Mouse (Mus musculus) E14TG2a.4 (cell line): ENCODE results near the gene Slc10a7.
A peak's percentile ranks its signal among the peaks of the same experiment; 100 is the strongest.

Experiments
- H3K27me3 ChIP-seq: 2 replicates; pipeline ENCODE4 v1.6.1; 2014; ENCODE audit warnings: low read length, control low read depth; ENCODE audit not compliant: insufficient read depth
- H3K36me3 ChIP-seq: 2 replicates; pipeline ENCODE4 v1.6.1; 2014; ENCODE audit warnings: low read length, control low read depth; ENCODE audit not compliant: insufficient read depth
- H3K4me1 ChIP-seq: replicated peaks from 2 replicates; pipeline ENCODE4 v1.6.1; 2014; ENCODE audit warnings: low read depth, low read length, control low read depth
- H3K4me3 ChIP-seq: replicated peaks from 2 replicates; pipeline ENCODE4 v1.5.1; 2014; ENCODE audit warnings: mild to moderate bottlenecking, low read length
- H3K9me3 ChIP-seq: 2 replicates; pipeline ENCODE4 v1.6.1; 2014; ENCODE audit warnings: low read length, control low read depth
- CTCF ChIP-seq: conservative IDR thresholded peaks from 2 replicates; pipeline ENCODE4 v1.5.1; 2014; ENCODE audit warnings: low read length
- NANOG ChIP-seq: IDR thresholded peaks from 2 replicates; pipeline ENCODE4 v1.6.1; 2014; ENCODE audit warnings: borderline replicate concordance, low read length, mixed read lengths
- POU5F1 ChIP-seq: IDR thresholded peaks from 2 replicates; pipeline ENCODE4 v1.6.1; 2014; ENCODE audit warnings: low read length, borderline replicate concordance

Gene Slc10a7

DNA sequence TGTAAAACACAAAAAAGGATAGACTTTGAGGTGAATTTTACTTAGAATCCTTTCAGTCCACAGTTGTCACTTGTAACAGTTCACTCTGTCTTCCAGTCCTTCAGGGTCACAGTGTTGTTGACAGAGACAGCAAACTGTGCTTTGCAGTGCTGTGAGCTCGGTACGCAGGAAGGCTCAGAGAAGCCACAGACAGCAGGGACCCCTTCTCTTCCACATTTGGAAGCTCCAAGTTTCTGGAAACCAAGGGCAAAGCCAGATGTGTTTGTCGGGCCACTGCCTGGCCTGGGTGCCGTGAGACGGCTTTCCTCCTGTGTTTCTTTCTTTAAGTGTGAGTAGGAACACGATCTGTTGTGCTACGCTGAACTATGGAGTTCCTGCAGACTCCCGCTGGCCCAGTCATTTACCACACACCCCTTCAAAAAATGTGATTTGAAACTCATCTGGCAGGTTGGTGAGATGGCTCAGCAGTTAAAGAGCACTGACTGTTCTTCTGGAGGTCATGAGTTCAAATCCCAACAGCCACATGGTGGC lies 126.2 kb downstream of the Slc10a7 start:
- TF ChIP-seq POU5F1, result no peak
- TF ChIP-seq NANOG, result no peak
- no peak for TF ChIP-seq CTCF
- Histone ChIP-seq H3K9me3 (peaks cover 11% of the 10 kb centered on the region), H3K27me3 (no peaks in the 10 kb centered on the region), H3K36me3 (peaks cover 28% of the 10 kb centered on the region), H3K4me1 (peaks cover 26% of the 10 kb centered on the region), H3K4me3 (no peak overlapping the region)

DNA sequence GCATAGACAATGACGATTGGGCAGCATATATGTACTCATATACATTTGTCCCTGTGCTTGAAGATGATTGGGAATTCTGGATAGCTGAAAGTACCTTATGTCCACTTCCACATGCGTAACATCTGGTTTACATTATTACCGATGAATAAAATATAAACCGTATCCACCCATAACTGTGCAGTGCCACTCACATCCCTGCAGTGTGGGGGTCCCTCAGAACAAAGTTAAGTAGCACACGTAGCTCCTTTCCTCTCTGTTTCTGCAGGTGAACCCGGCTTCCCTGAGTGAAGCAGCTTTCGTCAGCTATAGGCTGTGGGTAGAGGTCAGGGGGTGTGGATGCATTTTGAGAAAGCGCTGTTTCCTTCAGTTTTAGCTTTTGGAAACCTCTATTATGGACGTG lies 132.8 kb downstream of the Slc10a7 start:
- Histone ChIP-seq H3K9me3 (peaks cover 8% of the 10 kb centered on the region), H3K4me3 (no peak overlapping the region), H3K4me1 (peaks cover 19% of the 10 kb centered on the region), H3K27me3 (no peaks in the 10 kb centered on the region), H3K36me3 (peaks cover 7% of the 10 kb centered on the region; the same call in 1 of the 2 replicates)
- TF ChIP-seq CTCF (no peak), NANOG (no peak), POU5F1 (no peak)

DNA sequence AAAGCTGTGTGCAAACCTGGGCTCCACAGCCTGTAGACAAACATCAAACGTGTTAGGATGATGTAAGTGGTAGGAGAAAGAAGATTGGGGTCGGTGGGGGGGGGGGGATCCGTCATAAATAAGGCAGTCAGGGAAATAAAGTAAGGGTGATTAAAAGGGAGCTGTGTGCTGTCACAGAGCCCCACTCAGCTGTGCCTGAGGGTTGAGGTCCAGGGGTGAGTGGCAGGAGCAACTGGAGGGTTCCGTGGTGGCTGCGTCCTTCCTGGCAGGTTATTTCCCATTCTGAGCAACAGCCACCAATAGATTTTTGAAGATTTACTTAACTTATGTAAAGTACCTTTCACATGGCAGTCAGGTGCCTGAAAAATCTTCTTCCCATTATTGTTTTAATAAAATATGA lies 133.2 kb downstream of the Slc10a7 start:
- Histone ChIP-seq H3K36me3 (peaks cover 8% of the 10 kb centered on the region; the same call in 1 of the 2 replicates), H3K27me3 (no peaks in the 10 kb centered on the region), H3K4me3 (no peak overlapping the region), H3K4me1 (peaks cover 24% of the 10 kb centered on the region), H3K9me3 (peaks cover 8% of the 10 kb centered on the region)
- TF ChIP-seq POU5F1 (no peak), CTCF (no peak), NANOG (no peak)

DNA sequence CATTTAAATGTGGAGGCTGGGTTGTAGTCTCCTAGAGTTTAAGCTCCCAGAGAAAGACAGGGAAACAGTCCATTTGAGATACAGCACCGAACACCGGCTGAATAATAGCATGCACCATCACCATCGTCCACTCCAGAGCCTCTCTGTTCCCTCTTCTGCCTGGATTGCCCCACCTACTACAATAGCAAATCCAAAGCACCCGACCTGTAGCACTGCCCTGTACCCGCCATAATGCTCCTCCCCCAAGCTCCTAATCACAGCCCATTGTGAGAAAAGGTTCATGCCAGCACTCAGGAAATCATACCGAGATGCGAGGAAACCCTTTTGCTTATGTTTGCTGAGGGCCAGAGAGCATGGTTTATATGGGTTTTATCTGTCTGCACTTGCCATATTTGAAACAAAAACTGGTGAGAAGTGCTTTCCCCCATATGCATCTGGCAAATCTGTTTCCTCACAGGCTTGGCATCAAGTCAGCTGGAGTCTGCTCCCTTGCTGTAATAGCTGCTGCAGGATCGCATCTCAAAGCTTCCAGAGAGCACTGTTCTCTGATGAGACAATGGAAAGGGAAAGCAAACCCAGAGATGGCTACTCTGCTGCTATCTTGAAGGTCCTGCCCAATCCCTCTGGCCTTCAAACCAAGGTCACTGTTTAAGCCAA lies 138.0 kb downstream of the Slc10a7 start:
- Histone ChIP-seq H3K4me1 (peaks cover 32% of the 10 kb centered on the region), H3K36me3 (peaks cover 11% of the 10 kb centered on the region; the same call in 1 of the 2 replicates), H3K4me3 (no peak overlapping the region), H3K27me3 (no peaks in the 10 kb centered on the region), H3K9me3 (peaks cover 5% of the 10 kb centered on the region)
- no peak for TF ChIP-seq POU5F1
- TF ChIP-seq NANOG, result no peak
- no peak for TF ChIP-seq CTCF

DNA sequence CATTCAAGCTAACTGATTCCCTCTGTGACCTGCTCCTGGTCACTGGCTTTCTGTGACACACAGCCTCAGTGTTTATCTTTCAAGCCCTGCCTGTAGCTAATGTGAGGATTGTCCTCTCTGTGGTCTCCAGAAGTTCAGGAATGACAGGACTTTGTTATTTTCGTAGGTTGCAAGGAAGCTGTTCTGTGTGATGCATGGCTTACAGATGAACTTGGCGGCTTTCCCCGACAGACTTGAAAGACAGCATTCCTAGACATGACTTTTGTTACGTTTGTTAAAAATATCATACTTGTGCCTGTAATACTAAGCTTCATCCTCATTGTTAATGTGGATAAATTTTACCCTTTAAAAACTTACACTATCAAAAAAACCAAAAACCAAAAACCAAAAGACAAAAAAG lies 138.7 kb downstream of the Slc10a7 start:
- TF ChIP-seq POU5F1, result no peak
- no peak for TF ChIP-seq NANOG
- TF ChIP-seq CTCF, result no peak
- peaks cover 39% of the 10 kb centered on the region for H3K4me1 ChIP-seq

DNA sequence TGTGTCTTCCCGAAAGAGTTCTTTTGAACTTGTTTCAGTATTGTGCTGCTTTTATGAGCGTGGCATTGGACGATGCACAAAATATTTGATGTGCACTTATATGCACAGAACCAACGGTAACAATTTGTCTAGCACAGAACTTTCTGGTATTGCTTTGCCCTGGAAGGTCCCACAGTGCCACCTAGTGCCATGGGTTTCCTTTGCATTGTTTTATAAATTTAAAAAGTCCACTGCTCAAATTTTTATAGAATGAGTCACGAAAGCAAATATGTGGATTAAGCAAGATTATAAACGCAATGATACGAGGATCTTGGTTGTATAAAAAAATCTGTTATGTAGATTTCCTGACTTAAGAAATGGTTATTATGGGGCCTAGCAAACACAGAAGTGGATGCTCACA lies 139.8 kb downstream of the Slc10a7 start:
- Histone ChIP-seq H3K4me3 (no peak overlapping the region), H3K4me1 (peaks cover 46% of the 10 kb centered on the region), H3K9me3 (peaks cover 5% of the 10 kb centered on the region), H3K27me3 (no peaks in the 10 kb centered on the region), H3K36me3 (peaks cover 11% of the 10 kb centered on the region; the same call in 1 of the 2 replicates)
- peak; percentile 46 for TF ChIP-seq CTCF
- no peak for TF ChIP-seq POU5F1
- no peak for TF ChIP-seq NANOG

More for the DNA sequence above, 138.7 kb downstream of the Slc10a7 start:
- no peaks in the 10 kb centered on the region for H3K27me3 ChIP-seq
- H3K9me3 ChIP-seq, result peaks cover 5% of the 10 kb centered on the region
- peaks cover 11% of the 10 kb centered on the region; the same call in 1 of the 2 replicates for H3K36me3 ChIP-seq
- no peak overlapping the region for H3K4me3 ChIP-seq

DNA sequence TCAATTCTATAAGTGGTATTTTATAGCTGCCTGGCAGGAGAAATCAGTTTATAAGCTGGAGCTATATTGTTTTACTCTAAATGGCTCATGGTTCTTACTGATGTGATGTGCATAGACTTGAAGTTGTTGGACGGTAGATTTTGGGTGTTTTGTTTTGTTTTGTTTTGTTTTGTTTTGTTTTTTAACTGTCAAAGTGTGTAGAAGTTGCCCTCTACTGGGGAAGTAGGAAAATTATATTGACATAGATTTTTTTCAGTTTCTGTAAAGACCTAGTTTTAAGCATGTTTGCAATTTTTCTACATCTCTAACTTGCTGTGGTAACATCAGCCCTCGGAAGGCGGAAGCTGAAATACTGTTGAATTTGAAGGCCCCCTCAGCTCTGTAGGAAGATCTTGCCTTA lies 142.5 kb downstream of the Slc10a7 start:
- H3K9me3 ChIP-seq, result no peaks in the 10 kb centered on the region
- no peak overlapping the region for H3K4me3 ChIP-seq
- TF ChIP-seq POU5F1 (no peak), NANOG (no peak), CTCF (no peak)
- H3K36me3 ChIP-seq, result 0 out of 2 replicates have a peak, but pooled peaks cover 7% of the 10 kb centered on the region
- H3K27me3 ChIP-seq, result no peaks in the 10 kb centered on the region
- H3K4me1 ChIP-seq, result peaks cover 61% of the 10 kb centered on the region

DNA sequence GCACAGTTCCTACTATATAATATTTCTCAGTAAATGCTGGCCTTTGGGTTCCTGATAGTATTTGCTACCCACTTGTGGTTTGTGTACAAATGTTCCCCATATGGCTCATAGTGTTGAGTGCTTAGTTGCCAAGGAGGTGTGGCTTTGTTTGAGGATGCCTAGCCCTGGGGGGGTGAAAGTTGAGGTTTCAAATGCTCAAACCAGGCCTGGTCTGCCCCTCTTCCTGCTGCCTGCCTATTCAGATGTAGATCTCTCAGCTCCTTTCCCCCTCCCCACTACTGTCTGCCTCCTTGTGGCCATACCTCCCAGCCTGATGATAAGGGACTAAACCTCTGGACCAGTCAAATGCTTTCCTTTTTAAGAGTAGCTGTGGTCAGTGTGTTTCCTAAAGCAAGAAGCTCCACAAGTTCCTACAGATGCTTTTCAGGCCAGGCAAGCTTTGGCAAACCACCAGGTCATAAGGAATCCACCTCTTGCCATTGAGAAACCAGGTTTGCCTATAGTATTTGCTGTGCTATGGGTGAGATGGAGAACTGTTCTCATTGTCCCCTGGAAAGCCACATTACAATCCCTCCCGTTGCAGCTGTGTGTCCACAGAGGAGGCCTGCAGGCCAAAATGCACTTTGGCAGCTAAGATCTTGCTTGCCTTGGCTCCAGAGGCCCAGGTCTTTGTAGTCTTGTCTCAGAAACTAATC lies 146.4 kb downstream of the Slc10a7 start:
- TF ChIP-seq POU5F1 (peak; percentile 35; the same call in 1 of the 2 replicates), CTCF (peak; percentile 21; the same call in 1 of the 2 replicates), NANOG (no peak)

More for the DNA sequence above, 146.4 kb downstream of the Slc10a7 start:
- no peaks in the 10 kb centered on the region for H3K9me3 ChIP-seq
- no peak overlapping the region for H3K4me3 ChIP-seq
- peaks cover 67% of the 10 kb centered on the region for H3K4me1 ChIP-seq
- no peaks in the 10 kb centered on the region for H3K27me3 ChIP-seq
- H3K36me3 ChIP-seq, result peaks cover 9% of the 10 kb centered on the region; the same call in 1 of the 2 replicates
